In genomic region chr7:80832996-80833650, GRCm38 (mm10) we compare ENCODE assay signal across 8 mouse cellular contexts. TPM values are rescaled to one million over a fixed set of nuclear protein-coding genes. Genes with fewer than 3 reads are reported as not detected.
DNase-seq lines count a peak whose midpoint lies in the region; ATAC-seq and TF ChIP-seq lines count a peak whose summit lies in the region.
"Not testable (repeated sequence)": the region's sequence is repeated elsewhere in the genome, so short reads cannot be mapped to it uniquely, and the experiment has no call there.

No protein-coding gene starts in this region.

- H3K27me3 ChIP-seq in forebrain, postnatal 0 days (ENCODE audit: insufficient read depth, low read length); lung, embryonic 14.5 days (ENCODE audit: insufficient read depth, low read length); stomach, embryonic 16.5 days (ENCODE audit: control insufficient read depth, insufficient read depth, low read length): not testable (repeated sequence)

- WGBS in forebrain, postnatal 0 days: 18% methylated on average over 13 of the region's 14 CpGs
- WGBS in lung, embryonic 14.5 days: 15% methylated on average over 13 of the region's 14 CpGs
- 13% methylated on average over 14 of the region's 14 CpGs for WGBS in stomach, embryonic 16.5 days

- H3K36me3 ChIP-seq in forebrain, postnatal 0 days (ENCODE audit: insufficient read depth); lung, embryonic 14.5 days (ENCODE audit: insufficient read depth); stomach, embryonic 16.5 days (ENCODE audit: control insufficient read depth, insufficient read depth, low read length): not testable (repeated sequence)

- not testable (repeated sequence) for H3K9me3 ChIP-seq in forebrain, postnatal 0 days (ENCODE audit: low read length); lung, embryonic 14.5 days (ENCODE audit: low read depth, low read length); stomach, embryonic 16.5 days (replicated peaks; ENCODE audit: control insufficient read depth, low read length)

- TF ChIP-seq POLR2A in brain, embryonic 14.5 days (IDR thresholded peaks at IDR 0.05; ENCODE audit: borderline replicate concordance, extremely low read depth, insufficient read depth, insufficient read length, poor library complexity, severe bottlenecking): not testable (repeated sequence)

- TF ChIP-seq CTCF in brain, embryonic 14.5 days (IDR thresholded peaks at IDR 0.05; ENCODE audit: borderline replicate concordance, extremely low read depth, insufficient read depth, insufficient read length); forebrain, postnatal 0 days (IDR thresholded peaks at IDR 0.05; ENCODE audit: low read depth); lung, embryonic 14.5 days (IDR thresholded peaks at IDR 0.05; ENCODE audit: low read depth): not testable (repeated sequence)

- not testable (repeated sequence) for H3K4me2 ChIP-seq in forebrain, postnatal 0 days (ENCODE audit: low read depth)
- 0 out of 2 replicates have a peak overlapping the region, but pooled peaks have one; percentile 32 for H3K4me2 ChIP-seq in lung, embryonic 14.5 days
- H3K4me2 ChIP-seq in stomach, embryonic 16.5 days (ENCODE audit: low read depth, low read length): 0 out of 2 replicates have a peak overlapping the region, but pooled peaks have one; percentile 7

- not testable (repeated sequence) for H3K4me1 ChIP-seq in forebrain, postnatal 0 days (ENCODE audit: insufficient read depth); lung, embryonic 14.5 days (ENCODE audit: insufficient read depth); stomach, embryonic 16.5 days (ENCODE audit: control insufficient read depth, insufficient read depth, low read length)

- not testable (repeated sequence) for H3K9ac ChIP-seq in forebrain, postnatal 0 days; lung, embryonic 14.5 days; stomach, embryonic 16.5 days (ENCODE audit: low read length)

- not testable (repeated sequence) for H3K4me3 ChIP-seq in forebrain, postnatal 0 days (ENCODE audit: low read depth, low read length); lung, embryonic 14.5 days (ENCODE audit: low read depth, low read length)
- H3K4me3 ChIP-seq in stomach, embryonic 16.5 days (replicated peaks; ENCODE audit: low read length): 0 out of 2 replicates have a peak overlapping the region, but pooled peaks have one; percentile 12

- ATAC-seq in CD4-positive, CD25-positive, alpha-beta regulatory T cell, adult 4 months: peak; percentile 52
- peak; percentile 89 for ATAC-seq in forebrain, postnatal 0 days
- ATAC-seq in hematopoietic stem cell, adult 5-6 weeks (replicated peaks in 1 of 2; ENCODE audit: insufficient read depth in 1 of 2, low FRiP score in 2 of 2, low TSS enrichment in 1 of 2, low read depth in 1 of 2, poor library complexity in 2 of 2, severe bottlenecking in 2 of 2): peak; percentile 86 to 88
- peak; percentile 85 for ATAC-seq in lung, embryonic 14.5 days (ENCODE audit: insufficient read depth)
- peak; percentile 74; the same call in 1 of the 2 replicates for ATAC-seq in stomach, embryonic 16.5 days (ENCODE audit: insufficient read depth, low FRiP score)

- DNase-seq in brain, embryonic 14.5 days (ENCODE audit: low read depth): peak; percentile 90
- DNase-seq in forebrain, postnatal 0 days: peak; percentile 49
- DNase-seq in kidney, postnatal 10 days: peak; percentile 80
- DNase-seq in lung, embryonic 14.5 days: peak; percentile 82
- peak; percentile 84 for DNase-seq in naive thymus-derived CD4-positive, alpha-beta T cell, adult 2 months (ENCODE audit: low read depth)

- not testable (repeated sequence) for H3K27ac ChIP-seq in forebrain, postnatal 0 days (ENCODE audit: low read depth, low read length); lung, embryonic 14.5 days (ENCODE audit: low read depth); stomach, embryonic 16.5 days (ENCODE audit: low read length)

RNA-seq across cellular contexts. Expression of gene Iqgap1, which starts 7.3 kb away (rescaled TPM):
- polyA plus RNA-seq in CD4-positive, CD25-positive, alpha-beta regulatory T cell, adult 4 months (2017; shearing (Covaris generic)): 100 to 1,000 TPM; 187 to 284 TPM
- 27.1 and 31.4 TPM in 2 replicates for polyA plus RNA-seq in brain, embryonic 14.5 days (2012; rRNA removed)
- 30.1 and 35.9 TPM in 2 replicates for total RNA-seq in forebrain, postnatal 0 days (2014; rRNA removed)
- polyA plus RNA-seq in forebrain, postnatal 0 days (2015; fragmentation: Nextera tagmentation; extraction: Ambion mirVana): 8.6 and 11.5 TPM in 2 replicates
- total RNA-seq in hematopoietic stem cell, adult 5-6 weeks (2017): 141 and 147 TPM in 2 replicates
- 92.3 and 95.2 TPM in 2 replicates for polyA plus RNA-seq in lung, embryonic 14.5 days (2014; fragmentation: Nextera tagmentation; extraction: Ambion mirVana)
- 99.2 and 106 TPM in 2 replicates for polyA plus RNA-seq in stomach, embryonic 16.5 days (2015; fragmentation: Nextera tagmentation; extraction: Ambion mirVana)

RNA-seq across cellular contexts. Expression of gene Zscan2, which starts 27.6 kb away (rescaled TPM):
- 1 to 10 TPM; 3.8 to 4.2 TPM for polyA plus RNA-seq in CD4-positive, CD25-positive, alpha-beta regulatory T cell, adult 4 months (2017; shearing (Covaris generic))
- 31.2 and 37.1 TPM in 2 replicates for polyA plus RNA-seq in brain, embryonic 14.5 days (2012; rRNA removed)
- total RNA-seq in forebrain, postnatal 0 days (2014; rRNA removed): 29.1 and 38.3 TPM in 2 replicates
- polyA plus RNA-seq in forebrain, postnatal 0 days (2015; fragmentation: Nextera tagmentation; extraction: Ambion mirVana): 1.6 and 3.3 TPM in 2 replicates
- total RNA-seq in hematopoietic stem cell, adult 5-6 weeks (2017): 24.0 TPM in 2 replicates
- 2.2 and 3.2 TPM in 2 replicates for polyA plus RNA-seq in lung, embryonic 14.5 days (2014; fragmentation: Nextera tagmentation; extraction: Ambion mirVana)
- 1.4 and 1.6 TPM in 2 replicates for polyA plus RNA-seq in stomach, embryonic 16.5 days (2015; fragmentation: Nextera tagmentation; extraction: Ambion mirVana)
